8 mouse cellular contexts compared by ENCODE assay signal in the genomic region with DNA sequence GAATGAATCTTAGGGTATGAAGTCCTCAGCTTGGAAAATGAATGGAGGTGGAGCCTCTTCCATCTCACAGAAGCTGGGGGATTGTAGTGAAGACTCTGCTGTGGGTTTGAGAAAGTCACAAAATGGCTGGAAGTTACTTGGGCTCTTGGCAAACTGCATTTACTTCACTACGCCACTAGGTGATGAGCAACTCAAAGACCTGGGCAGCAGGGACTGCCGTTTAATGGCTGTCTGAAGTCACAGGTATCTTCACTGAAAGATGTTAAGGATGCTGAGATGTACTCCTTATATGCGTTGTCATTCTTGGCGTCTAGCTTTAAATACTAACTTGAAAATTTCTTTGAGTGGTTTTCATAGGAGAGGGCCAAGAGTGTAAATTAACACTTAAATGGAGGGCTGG. TPM values are rescaled to one million over a fixed set of nuclear protein-coding genes. Genes with fewer than 3 reads are reported as not detected.
DNase-seq lines count a peak whose midpoint lies in the region; ATAC-seq and TF ChIP-seq lines count a peak whose summit lies in the region.

No protein-coding gene starts in this region.

- H3K4me2 ChIP-seq in kidney, embryonic 15.5 days: no peak overlapping the region

- no peaks in the 10 kb centered on the region; the same call in 1 of the 2 replicates for H3K36me3 ChIP-seq in kidney, adult 2 months (ENCODE audit: control insufficient read depth, insufficient read depth, low read length)
- peaks cover 88% of the 10 kb centered on the region for H3K36me3 ChIP-seq in kidney, embryonic 15.5 days

- H3K4me1 ChIP-seq in kidney, adult 2 months (ENCODE audit: control insufficient read depth, insufficient read depth, low read length): peaks cover 4% of the 10 kb centered on the region; the same call in 1 of the 2 replicates
- peaks cover 7% of the 10 kb centered on the region for H3K4me1 ChIP-seq in kidney, embryonic 15.5 days

- no peak overlapping the region for H3K27ac ChIP-seq in kidney, adult 2 months (ENCODE audit: insufficient read depth, low read depth, low read length)
- H3K27ac ChIP-seq in kidney, embryonic 15.5 days: no peak overlapping the region

- H3K4me3 ChIP-seq in kidney, adult 2 months (ENCODE audit: insufficient read depth, low read depth, low read length): no peak overlapping the region
- no peak overlapping the region for H3K4me3 ChIP-seq in kidney, embryonic 15.5 days (replicated peaks)

- no peaks in the 10 kb centered on the region for H3K9me3 ChIP-seq in kidney, embryonic 15.5 days (replicated peaks)

- peak; percentile 88 for TF ChIP-seq CTCF in kidney, adult 2 months (conservative IDR thresholded peaks at IDR 0.05; ENCODE audit: insufficient read depth, insufficient read length, low read depth, low read length)

- ATAC-seq in kidney, embryonic 15.5 days (replicated peaks; ENCODE audit: low FRiP score): no peak
- peak; percentile 66 for ATAC-seq in CD4-positive, CD25-positive, alpha-beta regulatory T cell, adult 4 months
- ATAC-seq in granulocyte monocyte progenitor cell, adult 5-6 weeks (replicated peaks; ENCODE audit: poor library complexity, severe bottlenecking): peak; percentile 55
- peak; percentile 74; the same call in 1 of the 2 replicates for ATAC-seq in neutrophil, adult 5-6 weeks (ENCODE audit: extremely low read depth, insufficient number of reproducible peaks, low FRiP score, poor library complexity, severe bottlenecking)

- peak; percentile 50 for DNase-seq in kidney, adult 2 months
- DNase-seq in ZHBTc4 (ENCODE audit: low read depth, low spot score): peak; percentile 76
- DNase-seq in frontal cortex, postnatal 10 days (ENCODE audit: low spot score in 2 of 2): no peak
- DNase-seq in urinary bladder, postnatal 4 days (ENCODE audit: low spot score in 2 of 2): no peak

- 53% methylated on average over 4 of the region's 4 CpGs for WGBS in kidney, adult 2 months
- 54% methylated on average over 4 of the region's 4 CpGs for WGBS in kidney, embryonic 15.5 days

- H3K9ac ChIP-seq in kidney, embryonic 15.5 days: no peak overlapping the region

- no peaks in the 10 kb centered on the region for H3K27me3 ChIP-seq in kidney, adult 2 months (replicated peaks; ENCODE audit: control insufficient read depth, insufficient read depth, low read length)
- H3K27me3 ChIP-seq in kidney, embryonic 15.5 days: no peaks in the 10 kb centered on the region

- no peak for TF ChIP-seq POLR2A in kidney, adult 2 months (IDR thresholded peaks at IDR 0.05; ENCODE audit: low read depth, low read length)

RNA-seq across cellular contexts. Expression of gene Pcbp1, which starts 19.1 kb away (rescaled TPM):
- polyA plus RNA-seq in kidney, adult 2 months (2012; rRNA removed): 165 and 166 TPM in 2 replicates
- polyA plus RNA-seq in kidney, embryonic 15.5 days (2015; fragmentation: Nextera tagmentation; extraction: Ambion mirVana): 488 and 506 TPM in 2 replicates
- polyA plus RNA-seq in CD4-positive, CD25-positive, alpha-beta regulatory T cell, adult 4 months (2017; shearing (Covaris generic)): 10 to 100 TPM; 18.5 to 35.3 TPM
- total RNA-seq in granulocyte monocyte progenitor cell, adult 5-6 weeks (2014; fragmentation: Nextera tagmentation): 258 and 285 TPM in 2 replicates
- total RNA-seq in granulocyte monocyte progenitor cell, adult 5-6 weeks (2017): 130 and 152 TPM in 2 replicates
- 35.6 and 38.3 TPM in 2 replicates for total RNA-seq in neutrophil, adult 5-6 weeks (2017)

Comparison
In these comparisons a context has a peak if more than half of its experiments do, and no peak if none do; other contexts are left out.
1. DNase-seq: peak in kidney, adult 2 months (single experiment) and ZHBTc4 (single experiment); none in frontal cortex, postnatal 10 days (0 of 2) and urinary bladder, postnatal 4 days (0 of 2).